Mouse (Mus musculus) cerebral cortex, adult 2 months (tissue): Measurements from ENCODE around the gene Slco1a5.

Source experiments
- WGBS: fragments of 180-500 bp; shearing (Covaris S2); methylation state at CpG from one replicate; pipeline ENCODE4 v1.1.7; 2018; 5-methylcytosine and 5-hydroxymethylcytosine counted together

Slco1a5 gene

GRCm38 (mm10) chr6:142275721-142276442, 46.9 kb downstream of the Slco1a5 start:
- 19% methylated on average over 4 of the region's 4 CpGs for WGBS

GRCm38 (mm10) chr6:142250738-142251307, 72.0 kb downstream of the Slco1a5 start:
- 95% methylated on average over 1 of the region's 1 CpGs for WGBS

- 92% methylated on average over 5 of the region's 5 CpGs for WGBS
Measured at GRCm38 (mm10) chr6:142245065-142245464, 77.7 kb downstream of the Slco1a5 start.

GRCm38 (mm10) chr6:142239468-142239867, 83.3 kb downstream of the Slco1a5 start:
- WGBS = 86% methylated on average over 1 of the region's 1 CpGs

- WGBS = 91% methylated on average over 4 of the region's 4 CpGs
Measured at GRCm38 (mm10) chr6:142208421-142208820, 114.4 kb downstream of the Slco1a5 start, which contains the start of gene Slco1a6. Gene Slco1a6 (minus strand): TSS chr6:142208521.

- 88% methylated on average over 8 of the region's 8 CpGs for WGBS
Measured at GRCm38 (mm10) chr6:142194245-142194644, 128.5 kb downstream of the Slco1a5 start.

GRCm38 (mm10) chr6:142191962-142192361, 130.8 kb downstream of the Slco1a5 start:
- 75% methylated on average over 1 of the region's 1 CpGs for WGBS

- WGBS = 88% methylated on average over 3 of the region's 3 CpGs
Measured at GRCm38 (mm10) chr6:142187426-142187825, 135.4 kb downstream of the Slco1a5 start.

GRCm38 (mm10) chr6:142185868-142186415, 136.8 kb downstream of the Slco1a5 start:
- 77% methylated on average over 2 of the region's 2 CpGs for WGBS
